Mouse (Mus musculus) stomach, postnatal 0 days (tissue): ENCODE measurements around the gene Mrpl48. TPM values are rescaled to one million over a fixed set of nuclear protein-coding genes. Genes with fewer than 3 reads are reported as not detected.
A peak's percentile ranks its signal among the peaks of the same experiment; 100 is the strongest.

Source experiments
- ATAC-seq: fragments of 200-750 bp; cut with Nextera tagmentation; 2 replicates; pipeline ENCODE4 v1.8.0; 2017; ENCODE audit not compliant: low FRiP score, low TSS enrichment
- DNase-seq: peaks from one replicate; pipeline ENCODE4 v3.0.0-alpha.2; 2016; ENCODE audit warnings: low spot score
- H3K27ac ChIP-seq: fragments of 300-500 bp; sonication (generic); replicated peaks from 2 replicates; pipeline ENCODE4 v1.5.1; 2014; ENCODE audit warnings: mild to moderate bottlenecking, control low read depth
- H3K27me3 ChIP-seq: fragments of 300-500 bp; sonication (generic); 2 replicates; pipeline ENCODE4 v1.6.1; 2014; ENCODE audit warnings: low read length; ENCODE audit not compliant: control insufficient read depth, insufficient read depth
- H3K36me3 ChIP-seq: fragments of 300-500 bp; sonication (generic); 2 replicates; pipeline ENCODE4 v1.6.1; 2014; ENCODE audit warnings: low read length, mixed read lengths; ENCODE audit not compliant: control insufficient read depth, insufficient read depth
- H3K4me1 ChIP-seq: fragments of 300-500 bp; sonication (generic); replicated peaks from 2 replicates; pipeline ENCODE4 v1.6.1; 2014; ENCODE audit warnings: antibody characterized with exemption; ENCODE audit not compliant: control insufficient read depth, insufficient read depth
- H3K4me2 ChIP-seq: fragments of 300-500 bp; sonication (generic); replicated peaks from 2 replicates; pipeline ENCODE4 v1.6.1; 2014; ENCODE audit warnings: low read depth, mild to moderate bottlenecking, control low read depth, moderate library complexity
- H3K4me3 ChIP-seq: fragments of 300-500 bp; sonication (generic); 2 replicates; pipeline ENCODE4 v1.5.1; 2014; ENCODE audit warnings: low read depth, low read length, control low read depth
- H3K9ac ChIP-seq: fragments of 300-500 bp; sonication (generic); 2 replicates; pipeline ENCODE4 v1.6.1; 2014; ENCODE audit warnings: mild to moderate bottlenecking, low read length, control low read depth, mixed read lengths
- H3K9me3 ChIP-seq: fragments of 300-500 bp; sonication (generic); 2 replicates; pipeline ENCODE4 v1.6.1; 2016; ENCODE audit warnings: low read length; ENCODE audit not compliant: control insufficient read depth
- CTCF ChIP-seq: IDR thresholded peaks from 2 replicates; pipeline ENCODE4 v1.5.1; 2016; ENCODE audit warnings: antibody characterized with exemption, low read depth, mild to moderate bottlenecking, moderate library complexity
- EP300 ChIP-seq: optimal IDR thresholded peaks from 2 replicates; pipeline ENCODE3; 2016; ENCODE audit warnings: antibody characterized with exemption
- WGBS: fragments of 180-500 bp; shearing (Covaris S2); extraction: QIAGEN DNeasy Blood & Tissue Kit; methylation state at CpG from one replicate; pipeline ENCODE4 v1.1.7; 2014; 5-methylcytosine and 5-hydroxymethylcytosine counted together
- polyA plus RNA-seq: library from polyadenylated mRNA; unstranded; fragments of >200 nt; fragmentation: Nextera tagmentation; extraction: Ambion mirVana; gene quantifications from 2 replicates; pipeline ENCODE4 v1.2.1, GENCODE M21; 2015

Gene Mrpl48
- polyA plus RNA-seq, 1 experiment from 2014 or later: 77.0 TPM

GRCm38 (mm10) chr7:100561861-100562587, 46.1 kb downstream of the Mrpl48 start:
- ATAC-seq (no peak), DNase-seq (no peak)
- Histone ChIP-seq H3K4me2 (no peak overlapping the region), H3K27me3 (no peaks in the 10 kb centered on the region), H3K9me3 (no peaks in the 10 kb centered on the region), H3K36me3 (no peaks in the 10 kb centered on the region), H3K4me1 (no peaks in the 10 kb centered on the region), H3K4me3 (no peak overlapping the region), H3K9ac (no peak overlapping the region), H3K27ac (no peak overlapping the region)
- TF ChIP-seq CTCF: no peak
- TF ChIP-seq EP300: no peak
- 75% methylated on average over 11 of the region's 11 CpGs for WGBS

GRCm38 (mm10) chr7:100559331-100559730, 48.8 kb downstream of the Mrpl48 start:
- DNase-seq (no peak), ATAC-seq (no peak)
- WGBS: 73% methylated on average over 4 of the region's 4 CpGs
- Histone ChIP-seq H3K4me3 (no peak overlapping the region), H3K9me3 (no peaks in the 10 kb centered on the region), H3K4me2 (no peak overlapping the region), H3K36me3 (no peaks in the 10 kb centered on the region), H3K27ac (no peak overlapping the region), H3K27me3 (no peaks in the 10 kb centered on the region), H3K9ac (no peak overlapping the region), H3K4me1 (no peaks in the 10 kb centered on the region)
- TF ChIP-seq EP300 (no peak), CTCF (no peak)

- Histone ChIP-seq H3K27me3 (no peaks in the 10 kb centered on the region), H3K27ac (no peak overlapping the region), H3K9ac (no peak overlapping the region), H3K4me1 (no peaks in the 10 kb centered on the region), H3K4me3 (no peak overlapping the region), H3K9me3 (no peaks in the 10 kb centered on the region), H3K4me2 (no peak overlapping the region), H3K36me3 (no peaks in the 10 kb centered on the region)
- WGBS: 68% methylated on average over 5 of the region's 5 CpGs
- TF ChIP-seq EP300 (no peak), CTCF (no peak)
- ATAC-seq: no peak
- DNase-seq: no peak
Observed at GRCm38 (mm10) chr7:100557241-100557640, 50.9 kb downstream of the Mrpl48 start.

- no peak overlapping the region for H3K4me2 ChIP-seq
- TF ChIP-seq CTCF: no peak
- TF ChIP-seq EP300: no peak
- H3K27ac ChIP-seq: peak overlapping the region; percentile 73
- no peak overlapping the region for H3K4me3 ChIP-seq
- no peaks in the 10 kb centered on the region for H3K4me1 ChIP-seq
- H3K9ac ChIP-seq: no peak overlapping the region
- DNase-seq: peak; percentile 42
- H3K27me3 ChIP-seq: no peaks in the 10 kb centered on the region
- ATAC-seq: peak; percentile 41
- no peaks in the 10 kb centered on the region for H3K9me3 ChIP-seq
- H3K36me3 ChIP-seq: no peaks in the 10 kb centered on the region; the same call in 1 of the 2 replicates
- WGBS: 43% methylated on average over 13 of the region's 13 CpGs
Observed at GRCm38 (mm10) chr7:100555431-100555951, 52.6 kb downstream of the Mrpl48 start.

GRCm38 (mm10) chr7:100554939-100555338, 53.2 kb downstream of the Mrpl48 start:
- no peak for TF ChIP-seq CTCF
- TF ChIP-seq EP300: no peak
- Histone ChIP-seq H3K27ac (no peak overlapping the region; the same call in 1 of the 2 replicates), H3K9me3 (no peaks in the 10 kb centered on the region), H3K4me3 (no peak overlapping the region), H3K4me2 (no peak overlapping the region), H3K9ac (no peak overlapping the region), H3K4me1 (no peaks in the 10 kb centered on the region), H3K27me3 (no peaks in the 10 kb centered on the region), H3K36me3 (no peaks in the 10 kb centered on the region; the same call in 1 of the 2 replicates)
- DNase-seq (peak; percentile 71), ATAC-seq (peak; percentile 85)
- WGBS: 45% methylated on average over 5 of the region's 5 CpGs
